10 mouse cellular contexts compared by ENCODE assay signal in genomic region chr3:32826701-32827100, GRCm38 (mm10). TPM values are rescaled to one million over a fixed set of nuclear protein-coding genes. Genes with fewer than 3 reads are reported as not detected.
DNase-seq lines count a peak whose midpoint lies in the region; ATAC-seq lines count a peak whose summit lies in the region.
"Had no signal": no experiment of that assay in that cellular context is flagged by ENCODE, and none has a peak within 500 bp of the region (broad histone marks: within the 10 kb centered on the region; RNA-seq: fewer than 3 reads in every experiment).

No protein-coding gene starts in this region.

- H3K27ac ChIP-seq in forebrain, embryonic 13.5 days: no peak overlapping the region
- no peak overlapping the region for H3K27ac ChIP-seq in forebrain, embryonic 10.5 days
- H3K27ac ChIP-seq in midbrain, embryonic 14.5 days (replicated peaks; ENCODE audit: low read depth, low read length): no peak overlapping the region
- H3K27ac ChIP-seq in midbrain, embryonic 10.5 days (replicated peaks): no peak overlapping the region
- H3K27ac ChIP-seq: stomach, embryonic 15.5 days had no signal

- DNase-seq in forebrain, embryonic 10.5 days (ENCODE audit: extremely low spot score, low spot score): no peak
- peak; percentile 13 for DNase-seq in midbrain, embryonic 14.5 days
- DNase-seq in midbrain, embryonic 10.5 days (ENCODE audit: low spot score): no peak
- peak; percentile 51 to 52 for DNase-seq in layer of hippocampus, postnatal 10 days (ENCODE audit: low spot score in 2 of 2)
- DNase-seq in right cerebral cortex, postnatal 36 days (ENCODE audit: low spot score in 2 of 2): peak; percentile 46 to 71
- no peak for DNase-seq in kidney, postnatal 36 days
- DNase-seq in adipocyte (ENCODE audit: low spot score): no peak

- no peak overlapping the region for H3K9ac ChIP-seq in forebrain, embryonic 13.5 days
- H3K9ac ChIP-seq in midbrain, embryonic 14.5 days (replicated peaks; ENCODE audit: low read length): no peak overlapping the region
- H3K9ac ChIP-seq: stomach, embryonic 15.5 days had no signal

- 58% methylated on average over 6 of the region's 6 CpGs for WGBS in forebrain, embryonic 13.5 days
- WGBS in forebrain, embryonic 10.5 days: 86% methylated on average over 6 of the region's 6 CpGs
- WGBS in midbrain, embryonic 14.5 days: 81% methylated on average over 6 of the region's 6 CpGs
- 90% methylated on average over 6 of the region's 6 CpGs for WGBS in midbrain, embryonic 10.5 days

- no peaks in the 10 kb centered on the region for H3K36me3 ChIP-seq in forebrain, embryonic 13.5 days (ENCODE audit: poor library complexity, severe bottlenecking)
- no peaks in the 10 kb centered on the region for H3K36me3 ChIP-seq in forebrain, embryonic 10.5 days (replicated peaks)
- no peaks in the 10 kb centered on the region for H3K36me3 ChIP-seq in midbrain, embryonic 14.5 days (ENCODE audit: control insufficient read depth, insufficient read depth, low read length)
- H3K36me3 ChIP-seq in midbrain, embryonic 10.5 days: 0 out of 2 replicates have a peak, but pooled peaks cover 3% of the 10 kb centered on the region
- H3K36me3 ChIP-seq: stomach, embryonic 15.5 days had no signal

- H3K4me1 ChIP-seq in forebrain, embryonic 13.5 days: no peaks in the 10 kb centered on the region; the same call in 1 of the 2 replicates
- peaks cover 11% of the 10 kb centered on the region; the same call in 1 of the 2 replicates for H3K4me1 ChIP-seq in forebrain, embryonic 10.5 days
- H3K4me1 ChIP-seq in midbrain, embryonic 14.5 days (ENCODE audit: control insufficient read depth, insufficient read depth, low read length): no peaks in the 10 kb centered on the region
- H3K4me1 ChIP-seq in midbrain, embryonic 10.5 days: peaks cover 13% of the 10 kb centered on the region

- H3K4me3 ChIP-seq in forebrain, embryonic 13.5 days: no peak overlapping the region
- H3K4me3 ChIP-seq in forebrain, embryonic 10.5 days: no peak overlapping the region
- no peak overlapping the region for H3K4me3 ChIP-seq in midbrain, embryonic 14.5 days (replicated peaks; ENCODE audit: low read depth, low read length)
- no peak overlapping the region for H3K4me3 ChIP-seq in midbrain, embryonic 10.5 days
- H3K4me3 ChIP-seq: stomach, embryonic 15.5 days had no signal

- H3K27me3 ChIP-seq in forebrain, embryonic 13.5 days: no peaks in the 10 kb centered on the region
- H3K27me3 ChIP-seq in forebrain, embryonic 10.5 days (ENCODE audit: poor library complexity, severe bottlenecking): no peaks in the 10 kb centered on the region
- H3K27me3 ChIP-seq in midbrain, embryonic 14.5 days (ENCODE audit: control insufficient read depth, insufficient read depth, low read length): no peaks in the 10 kb centered on the region
- H3K27me3 ChIP-seq in midbrain, embryonic 10.5 days (ENCODE audit: low read depth, poor library complexity, severe bottlenecking): no peaks in the 10 kb centered on the region
- H3K27me3 ChIP-seq: stomach, embryonic 15.5 days had no signal

- H3K4me2 ChIP-seq in forebrain, embryonic 13.5 days: no peak overlapping the region
- H3K4me2 ChIP-seq in midbrain, embryonic 14.5 days (ENCODE audit: low read length): no peak overlapping the region
- H3K4me2 ChIP-seq: stomach, embryonic 15.5 days had no signal

- H3K9me3 ChIP-seq in forebrain, embryonic 13.5 days (replicated peaks): no peaks in the 10 kb centered on the region
- no peaks in the 10 kb centered on the region for H3K9me3 ChIP-seq in forebrain, embryonic 10.5 days
- H3K9me3 ChIP-seq in midbrain, embryonic 14.5 days (ENCODE audit: control insufficient read depth, low read length): no peaks in the 10 kb centered on the region
- H3K9me3 ChIP-seq in midbrain, embryonic 10.5 days (replicated peaks): no peaks in the 10 kb centered on the region
- H3K9me3 ChIP-seq: stomach, embryonic 15.5 days had no signal

- peak; percentile 54 for ATAC-seq in forebrain, embryonic 13.5 days
- ATAC-seq in midbrain, embryonic 14.5 days (ENCODE audit: low FRiP score, low TSS enrichment): no peak

RNA-seq across cellular contexts. Expression of gene Usp13, which starts 9.4 kb away (rescaled TPM):
- polyA plus RNA-seq in forebrain, embryonic 13.5 days (2015; fragmentation: Nextera tagmentation; extraction: Ambion mirVana): 7.1 and 8.6 TPM in 2 replicates
- polyA plus RNA-seq in forebrain, embryonic 10.5 days (2016; fragmentation: Nextera tagmentation; extraction: Ambion mirVana): 5.8 and 7.5 TPM in 2 replicates
- polyA plus RNA-seq in midbrain, embryonic 14.5 days (2014; fragmentation: Nextera tagmentation; extraction: Ambion mirVana): 11.0 and 12.3 TPM in 2 replicates
- polyA plus RNA-seq in midbrain, embryonic 10.5 days (2016; fragmentation: Nextera tagmentation; extraction: Ambion mirVana): 8.3 and 8.7 TPM in 2 replicates
- total RNA-seq in layer of hippocampus, postnatal 10 days (2021): 10 to 100 TPM; 22.3 TPM
- total RNA-seq: megakaryocyte progenitor cell, adult 5-6 weeks had no signal

Comparison
In these comparisons a context has a peak if more than half of its experiments do, and no peak if none do; other contexts are left out.
1. DNase-seq: peak in midbrain, embryonic 14.5 days (single experiment), layer of hippocampus, postnatal 10 days (2 of 2) and right cerebral cortex, postnatal 36 days (2 of 2); none in forebrain, embryonic 10.5 days (single experiment), midbrain, embryonic 10.5 days (single experiment), kidney, postnatal 36 days (0 of 2) and adipocyte (single experiment).